In the genomic region with DNA sequence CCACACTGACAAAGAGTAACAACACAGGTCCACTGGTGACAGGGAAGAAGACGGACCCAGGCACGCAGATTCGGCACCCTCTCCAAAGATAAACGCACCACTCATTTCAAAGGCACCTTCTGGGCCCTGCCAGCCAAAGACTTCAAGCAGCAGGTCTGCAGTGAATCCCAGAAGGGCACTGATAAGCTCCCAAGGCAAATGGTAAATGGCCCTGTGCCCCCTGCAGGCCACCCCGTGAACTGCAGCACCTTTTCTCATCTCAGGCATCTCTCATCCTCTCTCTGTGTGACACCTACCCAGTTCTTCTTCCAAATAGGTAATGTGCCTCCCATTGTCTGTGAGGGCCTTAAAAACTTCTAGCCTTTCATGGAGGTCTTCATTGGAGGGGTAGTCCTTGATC, we compare ENCODE assay signal across 9 mouse cellular contexts. TPM values are rescaled to one million over a fixed set of nuclear protein-coding genes. Genes with fewer than 3 reads are reported as not detected.
DNase-seq lines count a peak whose midpoint lies in the region; ATAC-seq and TF ChIP-seq lines count a peak whose summit lies in the region.
"Had no signal": no experiment of that assay in that cellular context is flagged by ENCODE, and none has a peak within 500 bp of the region (broad histone marks: within the 10 kb centered on the region; RNA-seq: fewer than 3 reads in every experiment).

No protein-coding gene starts in this region.

- peak; percentile 51 to 66; a peak in 3 of 4 replicates for ATAC-seq in hematopoietic stem cell, adult 5-6 weeks (replicated peaks in 1 of 2; ENCODE audit: insufficient read depth in 1 of 2, low FRiP score in 2 of 2, low TSS enrichment in 1 of 2, low read depth in 1 of 2, poor library complexity in 2 of 2, severe bottlenecking in 2 of 2)
- ATAC-seq in activated CD4-positive, CD25-positive, alpha-beta regulatory T cell, adult 4 months, result no peak

- no peaks in the 10 kb centered on the region for H3K27me3 ChIP-seq in testis, adult 2 months (ENCODE audit: control insufficient read depth, insufficient read depth, low read length)

- no peak overlapping the region for H3K27ac ChIP-seq in testis, adult 2 months (ENCODE audit: control insufficient read depth, insufficient read depth, low read depth, low read length)

- H3K36me3 ChIP-seq in testis, adult 2 months (ENCODE audit: control insufficient read depth, insufficient read depth, low read length), result no peaks in the 10 kb centered on the region

- no peak for TF ChIP-seq POLR2A in testis, adult 2 months (IDR thresholded peaks at IDR 0.05; ENCODE audit: control insufficient read depth, low read depth, low read length)

- TF ChIP-seq CTCF in testis, adult 2 months (IDR thresholded peaks at IDR 0.05; ENCODE audit: control insufficient read depth, insufficient read depth, insufficient replicate concordance, low read depth, low read length), result peak; percentile 96; the same call in 1 of the 2 replicates

- no peak for DNase-seq in testis, postnatal 14 days (ENCODE audit: low spot score)
- DNase-seq in adrenal gland, adult 18-20 months (ENCODE audit: low spot score in 2 of 2), result peak; percentile 78 to 79
- DNase-seq in embryo, embryonic 10 days (ENCODE audit: low spot score), result peak; percentile 81
- DNase-seq in liver, result peak; percentile 82
- peak; percentile 90 for DNase-seq in retina, embryonic 14.5 days (ENCODE audit: low spot score)

- H3K4me1 ChIP-seq in testis, adult 2 months (ENCODE audit: control insufficient read depth, insufficient read depth, low read length), result peaks cover 13% of the 10 kb centered on the region

- no peak overlapping the region for H3K4me3 ChIP-seq in testis, adult 2 months (ENCODE audit: control insufficient read depth, low read depth, low read length)

RNA-seq across cellular contexts. Expression of gene Tsc2, which starts 3.8 kb away (rescaled TPM):
- 37.8 and 41.6 TPM in 2 replicates for polyA plus RNA-seq in testis, adult 2 months (2012; rRNA removed)
- 100 to 1,000 TPM in 1 of 2 experiments, 10 to 100 TPM in 1; 93.3 to 111 TPM for total RNA-seq in adrenal gland, adult 18-20 months (2021)
- total RNA-seq in hematopoietic stem cell, adult 5-6 weeks (2017), result 25.1 and 59.3 TPM in 2 replicates
- polyA plus RNA-seq in activated CD4-positive, CD25-positive, alpha-beta regulatory T cell, adult 4 months (2017; shearing (Covaris generic)), result 10 to 100 TPM in 1 of 2 experiments, 1 to 10 TPM in 1; 9.8 to 24.1 TPM

RNA-seq across cellular contexts. Expression of gene Nthl1, which starts 3.8 kb away (rescaled TPM):
- 3.2 and 3.7 TPM in 2 replicates for polyA plus RNA-seq in testis, adult 2 months (2012; rRNA removed)
- total RNA-seq in adrenal gland, adult 18-20 months (2021), result 1 to 10 TPM; 7.3 to 8.0 TPM
- total RNA-seq in hematopoietic stem cell, adult 5-6 weeks (2017), result 11.1 and 14.5 TPM in 2 replicates
- 1 to 10 TPM; 2.1 to 2.6 TPM for polyA plus RNA-seq in activated CD4-positive, CD25-positive, alpha-beta regulatory T cell, adult 4 months (2017; shearing (Covaris generic))

RNA-seq across cellular contexts. Expression of gene Slc9a3r2, which starts 21.5 kb away (rescaled TPM):
- 3.3 and 3.9 TPM in 2 replicates for polyA plus RNA-seq in testis, adult 2 months (2012; rRNA removed)
- 10 to 100 TPM; 62.0 to 90.2 TPM for total RNA-seq in adrenal gland, adult 18-20 months (2021)
- total RNA-seq in hematopoietic stem cell, adult 5-6 weeks (2017), result 2.2 and 4.7 TPM in 2 replicates
- not detected for polyA plus RNA-seq in activated CD4-positive, CD25-positive, alpha-beta regulatory T cell, adult 4 months (2017; shearing (Covaris generic))

RNA-seq across cellular contexts. Expression of gene Npw, which starts 29.6 kb away (rescaled TPM):
- 0.19 TPM in 1 of 2 replicates, not detected in the other for polyA plus RNA-seq in testis, adult 2 months (2012; rRNA removed)
- total RNA-seq in adrenal gland, adult 18-20 months (2021), result not detected
- not detected in 2 replicates for total RNA-seq in hematopoietic stem cell, adult 5-6 weeks (2017)
- polyA plus RNA-seq in activated CD4-positive, CD25-positive, alpha-beta regulatory T cell, adult 4 months (2017; shearing (Covaris generic)), result under 1 TPM in 1 of 2 experiments, not detected in 1; 0.66 TPM
- polyA plus RNA-seq: heart, embryonic 14.5 days had no signal

RNA-seq across cellular contexts. Expression of gene Zfp598, which starts 40.8 kb away (rescaled TPM):
- 45.4 and 50.0 TPM in 2 replicates for polyA plus RNA-seq in testis, adult 2 months (2012; rRNA removed)
- total RNA-seq in adrenal gland, adult 18-20 months (2021), result 10 to 100 TPM; 50.0 to 55.7 TPM
- total RNA-seq in hematopoietic stem cell, adult 5-6 weeks (2017), result 19.7 and 22.8 TPM in 2 replicates
- polyA plus RNA-seq in activated CD4-positive, CD25-positive, alpha-beta regulatory T cell, adult 4 months (2017; shearing (Covaris generic)), result 1 to 10 TPM; 4.5 to 4.6 TPM

Comparison
In these comparisons a context has a peak if more than half of its experiments do, and no peak if none do; other contexts are left out.
1. RNA of gene Slc9a3r2, which starts 21.5 kb away (total RNA-seq): 62.0 to 90.2 TPM in adrenal gland, adult 18-20 months; 2.2 to 4.7 TPM in hematopoietic stem cell, adult 5-6 weeks; every median in the first group is over 10 times any median in the second.